Mouse (Mus musculus) heart, adult 2 months (tissue): ENCODE results near the gene Sptbn4. TPM values are rescaled to one million over a fixed set of nuclear protein-coding genes. Genes with fewer than 3 reads are reported as not detected.

ENCODE experiments used
- DNase-seq, 2 experiments: peaks; one replicate each; pipeline ENCODE4 v3.0.0; 2021
- H3K27ac ChIP-seq: fragments of 200-600 bp; 2 replicates; pipeline ENCODE4 v1.8.1; 2022
- H3K27me3 ChIP-seq: fragments of 200-500 bp; 2 replicates; pipeline ENCODE4 v1.6.1; 2012; ENCODE audit warnings: mild to moderate bottlenecking, low read length, inconsistent platforms, mixed read lengths; ENCODE audit not compliant: control insufficient read depth, insufficient read depth
- H3K36me3 ChIP-seq: fragments of 200-500 bp; 2 replicates; pipeline ENCODE4 v1.6.1; 2012; ENCODE audit warnings: low read length, inconsistent platforms; ENCODE audit not compliant: control insufficient read depth, insufficient read depth
- H3K4me1 ChIP-seq: fragments of 200-500 bp; 2 replicates; pipeline ENCODE4 v1.6.1; 2011; ENCODE audit warnings: low read length; ENCODE audit not compliant: control insufficient read depth, insufficient read depth
- H3K4me3 ChIP-seq: fragments of 200-600 bp; 2 replicates; pipeline ENCODE4 v1.8.1; 2022
- H3K79me2 ChIP-seq: fragments of 200-500 bp; replicated peaks from 2 replicates; pipeline ENCODE4 v1.6.1; 2012; ENCODE audit warnings: mild to moderate bottlenecking, inconsistent platforms, low read length, moderate library complexity, mixed read lengths; ENCODE audit not compliant: control insufficient read depth, insufficient read depth
- H3K9ac ChIP-seq: fragments of 200-500 bp; 2 replicates; pipeline ENCODE4 v1.6.1; 2012; ENCODE audit warnings: low read depth, mild to moderate bottlenecking, control low read depth, inconsistent platforms, low read length, mixed read lengths
- CTCF ChIP-seq: fragments of 200-600 bp; IDR thresholded peaks from 2 replicates; pipeline ENCODE4 v1.8.1; 2022; ENCODE audit warnings: antibody characterized with exemption, mild to moderate bottlenecking, moderate library complexity
- EP300 ChIP-seq: fragments of 200-500 bp; IDR thresholded peaks from 2 replicates; pipeline ENCODE4 v1.6.1; 2011; ENCODE audit warnings: low read depth, low read length, control low read depth; ENCODE audit not compliant: insufficient read depth
- POLR2A ChIP-seq: fragments of 200-500 bp; IDR thresholded peaks from 2 replicates; pipeline ENCODE4 v1.6.1; 2011; ENCODE audit warnings: mild to moderate bottlenecking, low read depth, low read length, control low read depth; ENCODE audit not compliant: insufficient read depth
- WGBS: fragments of 180-500 bp; shearing (Covaris S2); methylation state at CpG from one replicate; pipeline ENCODE4 v1.1.7; 2018; 5-methylcytosine and 5-hydroxymethylcytosine counted together
- intact Hi-C: fragments of 180-260 bp; cut with DNase I; formaldehyde crosslinking; loops from one replicate; pipeline ENCODE4 v1.15.1; 2025
- polyA plus RNA-seq: library from polyadenylated mRNA; depleted of rRNA; stranded (reverse); fragments of >200 nt; gene quantifications from 2 replicates; pipeline ENCODE4 v1.2.3, GENCODE M21; 2012
- total RNA-seq, 2 experiments: library from RNA; stranded (reverse); gene quantifications; 2 replicates each; pipeline ENCODE4 v1.2.3; 2021

Gene Sptbn4
- total and polyA plus RNA-seq, 3 experiments, result 0.18 to 0.23 (median 0.20) TPM

DNA sequence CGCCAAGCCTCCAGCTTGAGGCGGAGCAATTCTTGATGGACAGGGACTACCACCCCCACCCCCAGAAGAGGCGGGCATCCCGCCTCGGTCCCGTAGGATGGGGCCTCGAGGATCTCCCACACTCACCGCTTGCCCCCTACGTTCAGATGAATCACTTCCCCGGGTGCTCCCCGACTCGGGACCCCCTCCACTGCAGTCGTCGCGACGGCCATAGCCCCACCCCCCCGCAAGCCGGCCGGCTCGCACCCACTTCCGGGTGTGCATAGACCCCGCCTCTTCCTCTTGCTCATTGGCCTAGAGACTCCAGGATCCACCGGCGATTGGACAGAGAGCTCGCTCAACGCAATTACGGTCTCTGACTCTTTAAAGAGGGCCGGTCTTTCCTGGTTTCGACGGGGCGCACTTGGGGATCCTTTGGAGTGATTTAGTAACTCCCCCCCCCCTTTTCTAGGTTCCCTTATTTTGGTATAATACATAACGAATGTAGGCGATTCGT is 91.7 kb downstream of the Sptbn4 start, which contains the start of gene Shkbp1:
Gene Shkbp1 (minus strand): TSS at position 275 of the 496 bp plus-strand sequence.
- H3K36me3 ChIP-seq, result no peaks in the 10 kb centered on the region
- peak; percentile 87 to 91 for DNase-seq
- H3K79me2 ChIP-seq, result no peaks in the 10 kb centered on the region
- intact Hi-C loops, result loop anchor here (5.0 to 10.0 kb wide), 2 partner anchors 92 to 319 kb away; partner anchors contain the start of genes Blvrb, Map3k10 and Sptbn4
- peaks cover 3% of the 10 kb centered on the region for H3K4me1 ChIP-seq
- H3K27me3 ChIP-seq, result no peaks in the 10 kb centered on the region
- peak within 1 kb of the TSS; percentile 69 for H3K9ac ChIP-seq
- peak within 1 kb of the TSS; percentile 73 for H3K4me3 ChIP-seq
- 2% methylated on average over 34 of the region's 34 CpGs for WGBS
- H3K27ac ChIP-seq, result peak within 1 kb of the TSS; percentile 69
- TF ChIP-seq CTCF (no peak), POLR2A (0 out of 2 replicates have a peak, but pooled peaks have one; percentile 35)

DNA sequence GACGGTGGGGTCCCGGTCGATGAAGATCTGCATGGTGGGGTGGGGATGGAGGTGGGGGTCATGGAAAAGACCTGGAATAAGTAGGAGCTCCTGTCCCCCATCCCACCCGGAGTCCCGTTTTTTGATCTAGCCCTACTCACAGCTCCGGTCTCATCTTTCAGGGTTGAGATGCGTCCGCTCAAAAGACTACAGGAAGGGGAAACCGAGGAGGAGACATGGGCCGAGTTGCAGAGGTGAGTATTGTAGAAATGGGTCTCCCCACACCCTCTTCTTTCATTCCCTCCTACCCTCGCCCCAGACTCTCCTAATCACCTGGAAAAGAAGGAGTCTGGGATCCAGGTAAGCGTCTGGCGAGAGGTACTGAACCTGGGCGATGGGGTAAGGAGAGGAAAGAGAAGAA is 92.2 kb downstream of the Sptbn4 start:
- intact Hi-C loops, result loop anchor here (5.0 to 10.0 kb wide), 2 partner anchors 92 to 320 kb away; partner anchors contain the start of genes Blvrb, Map3k10 and Sptbn4
- Histone ChIP-seq H3K36me3 (no peaks in the 10 kb centered on the region), H3K4me1 (peaks cover 3% of the 10 kb centered on the region), H3K4me3 (peak overlapping the region; percentile 73), H3K27me3 (no peaks in the 10 kb centered on the region), H3K9ac (peak overlapping the region; percentile 69), H3K27ac (peak overlapping the region; percentile 69; the same call in 1 of the 2 replicates), H3K79me2 (no peaks in the 10 kb centered on the region)
- no peak for DNase-seq
- no peak for TF ChIP-seq POLR2A
- no peak for TF ChIP-seq CTCF
- TF ChIP-seq EP300, result no peak
- 8% methylated on average over 14 of the region's 14 CpGs for WGBS

DNA sequence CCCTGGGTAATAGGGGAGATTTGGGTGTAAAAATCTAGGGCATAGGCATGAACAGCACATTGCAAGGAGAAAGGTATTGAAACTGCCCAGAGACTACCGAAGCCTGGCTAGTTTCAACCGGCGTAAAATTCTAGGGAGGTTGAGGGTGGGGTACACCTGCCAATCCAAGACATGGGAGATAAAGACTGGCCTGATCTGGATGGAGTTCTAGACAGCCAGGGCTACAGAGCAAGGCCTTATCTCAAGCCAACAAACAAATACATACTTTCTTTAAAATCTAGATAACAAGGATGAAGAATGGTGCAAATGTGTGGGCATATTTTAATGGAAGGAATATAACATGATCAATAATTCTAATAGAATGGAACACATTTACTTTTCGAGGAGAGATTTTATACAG is 92.7 kb downstream of the Sptbn4 start:
- H3K79me2 ChIP-seq, result no peaks in the 10 kb centered on the region
- 56% methylated on average over 4 of the region's 4 CpGs for WGBS
- peaks cover 3% of the 10 kb centered on the region for H3K4me1 ChIP-seq
- no peaks in the 10 kb centered on the region for H3K36me3 ChIP-seq
- H3K27ac ChIP-seq, result no peak overlapping the region
- no peaks in the 10 kb centered on the region for H3K27me3 ChIP-seq
- no peak for DNase-seq
- TF ChIP-seq EP300 (no peak), CTCF (no peak)
- no peak overlapping the region for H3K9ac ChIP-seq
- intact Hi-C loops, result loop anchor here (5.0 to 10.0 kb wide), 2 partner anchors 93 to 320 kb away; partner anchors contain the start of genes Blvrb, Map3k10 and Sptbn4
- H3K4me3 ChIP-seq, result no peak overlapping the region

DNA sequence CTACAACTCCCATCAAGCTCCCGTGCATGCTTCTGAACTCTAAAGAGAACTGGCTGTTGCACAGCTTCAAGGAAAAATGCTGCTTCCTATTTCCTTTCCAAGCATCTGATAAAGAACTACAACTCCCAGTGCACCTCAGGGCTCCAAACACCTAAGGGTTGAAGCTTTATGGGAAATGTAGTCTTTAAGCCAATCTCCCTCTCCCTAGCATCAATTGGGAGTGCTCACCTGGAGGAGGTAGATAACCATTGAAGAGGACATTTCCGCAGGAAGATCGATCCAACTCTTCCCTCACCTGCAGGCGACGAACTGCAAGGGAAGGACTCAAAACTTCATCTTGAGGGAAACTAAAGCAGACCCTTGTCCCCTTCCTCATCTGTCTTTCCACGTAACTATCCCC is 93.3 kb downstream of the Sptbn4 start:
- Histone ChIP-seq H3K4me1 (peaks cover 3% of the 10 kb centered on the region), H3K9ac (no peak overlapping the region), H3K79me2 (no peaks in the 10 kb centered on the region), H3K4me3 (no peak overlapping the region), H3K27ac (no peak overlapping the region), H3K27me3 (no peaks in the 10 kb centered on the region), H3K36me3 (no peaks in the 10 kb centered on the region)
- intact Hi-C loops, result loop anchor here (10.0 kb wide), 1 partner anchor 321 kb away; the partner anchor contains the start of gene Map3k10
- TF ChIP-seq CTCF (no peak), POLR2A (no peak), EP300 (no peak)
- no peak for DNase-seq
- WGBS, result 32% methylated on average over 6 of the region's 6 CpGs

DNA sequence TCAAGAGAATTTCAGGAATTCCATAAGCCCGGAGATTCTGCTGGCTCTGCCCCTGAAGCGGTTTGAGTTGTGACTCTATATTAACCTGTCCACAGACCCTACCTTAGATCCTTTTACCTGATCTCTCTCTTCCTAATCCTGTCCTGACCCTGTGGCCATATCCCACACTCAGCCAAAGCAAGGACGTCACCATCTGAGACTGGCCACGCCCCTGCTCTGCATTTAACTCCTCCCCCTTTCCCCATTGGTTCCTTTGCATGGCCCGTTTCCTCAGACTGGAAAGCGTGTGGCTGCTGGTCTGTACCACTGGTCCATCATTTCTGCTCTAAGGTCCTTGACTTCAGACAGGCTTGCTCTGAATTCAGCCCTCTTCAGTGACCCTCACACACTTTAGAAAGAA is 102.0 kb downstream of the Sptbn4 start:
- no peaks in the 10 kb centered on the region for H3K4me1 ChIP-seq
- 41% methylated on average over 6 of the region's 6 CpGs for WGBS
- H3K9ac ChIP-seq, result no peak overlapping the region
- TF ChIP-seq EP300, result no peak
- TF ChIP-seq POLR2A, result no peak
- no peak for TF ChIP-seq CTCF
- DNase-seq, result no peak
- H3K27me3 ChIP-seq, result no peaks in the 10 kb centered on the region
- intact Hi-C loops, result no loop called here
- H3K79me2 ChIP-seq, result no peaks in the 10 kb centered on the region
- no peaks in the 10 kb centered on the region for H3K36me3 ChIP-seq
- no peak overlapping the region for H3K4me3 ChIP-seq
- H3K27ac ChIP-seq, result no peak overlapping the region

DNA sequence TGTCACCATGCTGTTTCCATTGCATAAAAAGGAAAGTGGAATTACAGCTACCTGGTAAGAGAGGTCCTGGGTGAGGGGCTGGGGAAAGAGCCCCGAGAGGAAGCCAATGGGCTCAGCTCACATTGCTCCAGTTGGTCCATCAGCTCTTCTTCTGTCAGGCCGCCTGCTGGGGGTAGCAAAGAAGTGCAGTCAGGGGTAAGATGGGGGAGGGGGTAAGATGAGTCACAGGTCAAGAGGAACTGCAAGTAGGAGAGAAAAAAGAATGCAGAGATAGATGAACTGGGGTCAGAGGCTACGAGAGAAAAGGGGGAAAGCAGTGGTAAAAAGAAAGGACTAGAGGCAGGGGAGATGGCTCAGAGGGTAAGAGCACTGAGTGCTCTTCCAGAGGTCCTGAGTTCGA is 104.9 kb downstream of the Sptbn4 start:
- Histone ChIP-seq H3K4me3 (no peak overlapping the region), H3K27ac (no peak overlapping the region), H3K9ac (no peak overlapping the region), H3K27me3 (peaks cover 3% of the 10 kb centered on the region; the same call in 1 of the 2 replicates), H3K79me2 (no peaks in the 10 kb centered on the region), H3K4me1 (no peaks in the 10 kb centered on the region), H3K36me3 (no peaks in the 10 kb centered on the region)
- TF ChIP-seq EP300 (no peak), CTCF (no peak), POLR2A (no peak)
- intact Hi-C loops, result no loop called here
- no peak for DNase-seq
- 72% methylated on average over 4 of the region's 4 CpGs for WGBS
